Mouse (Mus musculus) spleen, adult 2 months (tissue): Measurements from ENCODE around the gene Cadps.

Experiments
- CTCF ChIP-seq: fragments of 200-500 bp; IDR thresholded peaks from 2 replicates; pipeline ENCODE4 v1.5.1; 2011; ENCODE audit warnings: mild to moderate bottlenecking, inconsistent platforms; ENCODE audit not compliant: insufficient read depth, insufficient read length, insufficient replicate concordance; ENCODE audit errors: extremely low read depth
- POLR2A ChIP-seq: fragments of 200-500 bp; IDR thresholded peaks from 2 replicates; pipeline ENCODE4 v1.6.1; 2011; ENCODE audit warnings: low read depth, low read length, inconsistent platforms

DNA sequence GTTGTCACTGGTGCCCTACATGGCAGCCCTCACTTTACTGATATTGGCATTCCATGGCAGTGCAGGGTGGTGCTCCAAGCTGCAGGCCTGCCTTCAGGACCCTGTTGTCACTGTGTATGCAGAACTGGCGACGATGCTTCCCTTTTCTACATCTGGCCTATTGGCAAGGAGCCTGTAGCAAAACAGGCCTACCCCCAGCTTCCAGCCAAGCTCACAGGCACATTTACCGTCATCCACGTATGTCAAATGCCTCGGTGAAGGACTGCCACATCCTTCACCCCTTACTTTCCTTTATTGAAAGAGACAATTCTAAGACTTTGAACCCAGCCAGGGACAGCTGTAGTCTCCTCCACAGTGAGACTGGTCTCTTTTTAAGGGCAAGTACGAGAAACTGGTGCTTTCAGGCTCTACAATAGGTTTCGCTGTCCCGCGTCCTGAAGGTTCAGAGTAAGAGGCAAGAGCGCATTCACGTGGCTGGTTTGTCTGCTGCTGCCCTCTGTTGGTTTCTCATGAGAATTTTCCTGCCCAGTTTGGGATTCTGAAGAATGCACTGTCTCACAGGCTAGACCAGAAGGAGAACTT lies 292.8 kb downstream of the Cadps start:
- TF ChIP-seq CTCF (no peak), POLR2A (no peak)
